In genomic region chr12:76897006-76897405, GRCm38 (mm10) we compare ENCODE assay signal across 23 mouse cellular contexts.
DNase-seq lines count a peak whose midpoint lies in the region; ATAC-seq and TF ChIP-seq lines count a peak whose summit lies in the region.
"Had no signal": no experiment of that assay in that cellular context is flagged by ENCODE, and none has a peak within 500 bp of the region (broad histone marks: within the 10 kb centered on the region; RNA-seq: fewer than 3 reads in every experiment).

No protein-coding gene starts in this region.

- no peaks in the 10 kb centered on the region for H3K36me3 ChIP-seq in ES-Bruce4 (ENCODE audit: control insufficient read depth, insufficient read depth, low read length, poor library complexity, severe bottlenecking)
- peaks cover 22% of the 10 kb centered on the region for H3K36me3 ChIP-seq in limb, embryonic 15.5 days

- H3K27ac ChIP-seq in cerebellum, adult 2 months (ENCODE audit: insufficient read depth, low read length): 0 out of 2 replicates have a peak overlapping the region, but pooled peaks have one; percentile 24
- H3K27ac ChIP-seq in gastrocnemius, adult 2 months: peak overlapping the region; percentile 75
- peak overlapping the region; percentile 45; the same call in 1 of the 2 replicates for H3K27ac ChIP-seq in ES-Bruce4 (ENCODE audit: insufficient read depth, low read length)
- peak overlapping the region; percentile 50; the same call in 1 of the 2 replicates for H3K27ac ChIP-seq in limb, embryonic 15.5 days
- H3K27ac ChIP-seq: embryonic facial prominence, embryonic 12.5 days; embryonic facial prominence, embryonic 15.5 days; hindbrain, embryonic 12.5 days; hindbrain, embryonic 15.5 days had no signal

- no peak for DNase-seq in cerebellum, adult 2 months
- DNase-seq in cerebellum, adult 9-10 months: no peak
- DNase-seq in gastrocnemius, adult 2 months: peak; percentile 51
- DNase-seq in gastrocnemius, postnatal 36 days: no peak
- no peak for DNase-seq in natural killer cell, adult 2 months (ENCODE audit: low spot score in 2 of 2)
- no peak for DNase-seq in right cerebral cortex, adult 2 months (ENCODE audit: low spot score in 2 of 2)
- DNase-seq: adrenal gland, adult 8-10 months; adrenal gland, postnatal 25 days; cerebellum, adult 18-20 months; cerebellum, postnatal 25 days; forebrain, postnatal 0 days; heart, adult 11 months had no signal

- no peak for TF ChIP-seq POLR2A in cerebellum, adult 2 months (IDR thresholded peaks at IDR 0.05; ENCODE audit: borderline replicate concordance, insufficient read depth, low read length)
- no peak for TF ChIP-seq POLR2A in ES-Bruce4 (IDR thresholded peaks at IDR 0.05; ENCODE audit: insufficient read depth, low read length)

- TF ChIP-seq EP300 in ES-Bruce4 (IDR thresholded peaks at IDR 0.05; ENCODE audit: insufficient read depth, low read depth, low read length): no peak

- H3K4me1 ChIP-seq in cerebellum, adult 2 months (ENCODE audit: control insufficient read depth, insufficient read depth, low read length): peaks cover 30% of the 10 kb centered on the region; the same call in 1 of the 2 replicates
- H3K4me1 ChIP-seq in ES-Bruce4 (ENCODE audit: control insufficient read depth, insufficient read depth, low read length): peaks cover 18% of the 10 kb centered on the region
- H3K4me1 ChIP-seq in limb, embryonic 15.5 days: peaks cover 15% of the 10 kb centered on the region; the same call in 1 of the 2 replicates
- H3K4me1 ChIP-seq: hindbrain, embryonic 15.5 days had no signal

- H3K27me3 ChIP-seq in cerebellum, adult 2 months (ENCODE audit: control insufficient read depth, insufficient read depth, low read length): no peaks in the 10 kb centered on the region
- H3K27me3 ChIP-seq in ES-Bruce4 (ENCODE audit: control insufficient read depth, insufficient read depth, low read length, poor library complexity, severe bottlenecking): no peaks in the 10 kb centered on the region
- no peaks in the 10 kb centered on the region for H3K27me3 ChIP-seq in limb, embryonic 15.5 days
- H3K27me3 ChIP-seq: CH12.LX; embryonic facial prominence, embryonic 12.5 days; embryonic facial prominence, embryonic 15.5 days; hindbrain, embryonic 12.5 days; hindbrain, embryonic 15.5 days had no signal

- 66% methylated on average over 10 of the region's 10 CpGs for WGBS in cerebellum, adult 2 months
- 50% methylated on average over 10 of the region's 10 CpGs for WGBS in limb, embryonic 15.5 days

- intact Hi-C loops in gastrocnemius, adult 2 months (cut with DNase I): no loop called here
- intact Hi-C loops in gastrocnemius, postnatal 36 days (cut with DNase I): no loop called here

- H3K4me3 ChIP-seq in cerebellum, adult 2 months (replicated peaks; ENCODE audit: insufficient read depth, low read depth, low read length): no peak overlapping the region
- H3K4me3 ChIP-seq in gastrocnemius, adult 2 months: no peak overlapping the region
- no peak overlapping the region for H3K4me3 ChIP-seq in ES-Bruce4 (ENCODE audit: low read depth, low read length)
- no peak overlapping the region for H3K4me3 ChIP-seq in limb, embryonic 15.5 days
- H3K4me3 ChIP-seq: embryonic facial prominence, embryonic 12.5 days; embryonic facial prominence, embryonic 15.5 days; hindbrain, embryonic 12.5 days; hindbrain, embryonic 15.5 days had no signal

- H3K9me3 ChIP-seq in ES-Bruce4 (replicated peaks; ENCODE audit: control insufficient read depth, insufficient read depth, low read length, poor library complexity, severe bottlenecking): no peaks in the 10 kb centered on the region
- no peaks in the 10 kb centered on the region for H3K9me3 ChIP-seq in limb, embryonic 15.5 days
- H3K9me3 ChIP-seq: embryonic facial prominence, embryonic 12.5 days; embryonic facial prominence, embryonic 15.5 days; hindbrain, embryonic 12.5 days; hindbrain, embryonic 15.5 days had no signal

- ATAC-seq in limb, embryonic 15.5 days (ENCODE audit: insufficient number of reproducible peaks, low FRiP score, low TSS enrichment, low read depth): no peak
- ATAC-seq: activated CD4-positive, CD25-positive, alpha-beta regulatory T cell, adult 4 months; forebrain, embryonic 14.5 days; forebrain, postnatal 0 days; intestine, postnatal 0 days had no signal

- H3K9ac ChIP-seq in ES-Bruce4 (ENCODE audit: low read depth, poor library complexity, severe bottlenecking): no peak overlapping the region
- H3K9ac ChIP-seq in limb, embryonic 15.5 days: no peak overlapping the region
- H3K9ac ChIP-seq: embryonic facial prominence, embryonic 12.5 days; embryonic facial prominence, embryonic 15.5 days; forebrain, postnatal 0 days; hindbrain, embryonic 12.5 days; hindbrain, embryonic 15.5 days had no signal

- no peak for TF ChIP-seq CTCF in cerebellum, adult 2 months (IDR thresholded peaks at IDR 0.05; ENCODE audit: borderline replicate concordance, insufficient read depth, low read depth, low read length)
- no peak for TF ChIP-seq CTCF in gastrocnemius, adult 2 months (IDR thresholded peaks at IDR 0.05)
- TF ChIP-seq CTCF in ES-Bruce4 (IDR thresholded peaks at IDR 0.05; ENCODE audit: low read depth, low read length): no peak

- no peak overlapping the region for H3K4me2 ChIP-seq in limb, embryonic 15.5 days
- H3K4me2 ChIP-seq: embryonic facial prominence, embryonic 12.5 days; embryonic facial prominence, embryonic 15.5 days; heart, embryonic 11.5 days; hindbrain, embryonic 12.5 days; hindbrain, embryonic 15.5 days had no signal

Comparison
In these comparisons a context has a peak if more than half of its experiments do, and no peak if none do; other contexts are left out.
1. H3K27ac ChIP-seq: peak in every context shown above with its lines; median percentile 75 in gastrocnemius, adult 2 months; 50 in limb, embryonic 15.5 days; 45 in ES-Bruce4; 24 in cerebellum, adult 2 months.